Mouse (Mus musculus) liver, embryonic 14.5 days (tissue): Measurements from ENCODE around the gene Spg7.

Experiments
- CTCF ChIP-seq: IDR thresholded peaks from 2 replicates; pipeline ENCODE4 v1.5.1; 2016; ENCODE audit warnings: antibody characterized with exemption, low read depth, control low read depth
- EP300 ChIP-seq: IDR thresholded peaks from 2 replicates; pipeline ENCODE4 v1.6.1; 2016; ENCODE audit warnings: antibody characterized with exemption, low read depth

DNA sequence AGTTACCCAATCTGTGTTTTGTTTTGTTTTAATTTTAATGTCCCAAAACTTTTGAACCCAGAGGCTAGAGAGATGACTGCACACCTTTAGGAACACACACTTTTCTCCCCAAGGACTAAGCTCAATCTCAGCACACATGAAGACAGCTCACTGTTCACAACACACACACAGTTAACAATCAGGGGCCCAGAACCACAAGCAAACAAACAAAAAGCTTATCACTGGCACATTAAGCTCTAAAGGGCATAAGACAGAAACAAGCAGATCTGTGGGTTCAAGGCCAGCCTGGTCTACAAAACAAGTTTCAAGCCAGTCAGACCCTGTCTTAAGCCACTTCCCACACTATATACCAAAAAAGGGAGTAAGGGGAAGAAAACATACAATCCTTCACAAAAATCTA, 29.3 kb upstream of the Spg7 start:
- TF ChIP-seq CTCF = no peak
- no peak for TF ChIP-seq EP300
